In the genomic region with DNA sequence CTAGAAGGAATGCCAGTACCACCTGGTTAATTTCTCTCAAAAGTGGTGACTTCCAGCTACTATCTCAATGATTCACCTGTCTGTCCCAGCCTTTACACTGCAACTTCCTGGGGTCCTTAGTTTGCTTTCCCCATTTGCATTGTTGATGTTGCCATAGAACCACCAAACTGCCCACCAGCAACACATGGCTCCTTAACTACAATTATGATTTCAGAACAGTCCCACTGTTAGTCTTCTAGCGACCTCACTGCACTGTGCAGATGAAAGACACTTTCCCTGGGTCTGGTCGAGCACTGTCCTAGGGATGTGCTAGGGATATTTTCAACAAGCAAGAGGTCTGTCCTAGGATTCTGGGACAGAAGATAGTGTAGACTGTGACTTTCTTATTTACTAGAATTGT, we compare ENCODE assay signal across 8 mouse cellular contexts. TPM values are rescaled to one million over a fixed set of nuclear protein-coding genes. Genes with fewer than 3 reads are reported as not detected.
DNase-seq lines count a peak whose midpoint lies in the region; ATAC-seq and TF ChIP-seq lines count a peak whose summit lies in the region.

Gene Wdr1, minus strand, starts transcription at position 101 of the 400 bp plus-strand sequence.

- H3K4me2 ChIP-seq in limb, embryonic 13.5 days (replicated peaks) = peak within 1 kb of the TSS; percentile 92

- no peaks in the 10 kb centered on the region for H3K36me3 ChIP-seq in testis, adult 2 months (ENCODE audit: control insufficient read depth, insufficient read depth, low read length)
- peaks cover 24% of the 10 kb centered on the region for H3K36me3 ChIP-seq in erythroblast, embryonic 14.5 days (ENCODE audit: control insufficient read depth)
- peaks cover 18% of the 10 kb centered on the region for H3K36me3 ChIP-seq in limb, embryonic 13.5 days
- peaks cover 20% of the 10 kb centered on the region for H3K36me3 ChIP-seq in small intestine, adult 2 months (ENCODE audit: control insufficient read depth, insufficient read depth, low read length)

- TF ChIP-seq CTCF in testis, adult 2 months (IDR thresholded peaks at IDR 0.05; ENCODE audit: control insufficient read depth, insufficient read depth, insufficient replicate concordance, low read depth, low read length) = no peak
- TF ChIP-seq CTCF in small intestine, adult 2 months (IDR thresholded peaks at IDR 0.05; ENCODE audit: extremely low read depth, insufficient read length, insufficient replicate concordance, low read depth, low read length) = no peak

- H3K27me3 ChIP-seq in testis, adult 2 months (ENCODE audit: control insufficient read depth, insufficient read depth, low read length) = no peaks in the 10 kb centered on the region
- H3K27me3 ChIP-seq in erythroblast, embryonic 14.5 days (ENCODE audit: control insufficient read depth) = no peaks in the 10 kb centered on the region
- H3K27me3 ChIP-seq in limb, embryonic 13.5 days = no peaks in the 10 kb centered on the region
- no peaks in the 10 kb centered on the region for H3K27me3 ChIP-seq in small intestine, adult 2 months (ENCODE audit: control insufficient read depth, insufficient read depth, low read length)

- peak within 1 kb of the TSS; percentile 95 for H3K9ac ChIP-seq in limb, embryonic 13.5 days

- peak within 1 kb of the TSS; percentile 85 for H3K27ac ChIP-seq in testis, adult 2 months (ENCODE audit: control insufficient read depth, insufficient read depth, low read depth, low read length)
- H3K27ac ChIP-seq in limb, embryonic 13.5 days = peak within 1 kb of the TSS; percentile 99
- peak within 1 kb of the TSS; percentile 99 for H3K27ac ChIP-seq in small intestine, adult 2 months (ENCODE audit: insufficient read depth, low read depth, low read length)

- intact Hi-C loops in heart, postnatal 25 days (cut with DNase I) = loop anchor here (5.0 kb wide), 1 partner anchor 81 kb away; no protein-coding TSS in a partner anchor

- H3K4me3 ChIP-seq in testis, adult 2 months (ENCODE audit: control insufficient read depth, low read depth, low read length) = peak within 1 kb of the TSS; percentile 92
- H3K4me3 ChIP-seq in erythroblast, embryonic 14.5 days (replicated peaks) = peak within 1 kb of the TSS; percentile 76
- H3K4me3 ChIP-seq in limb, embryonic 13.5 days = peak within 1 kb of the TSS; percentile 89
- H3K4me3 ChIP-seq in small intestine, adult 2 months (ENCODE audit: low read depth, low read length) = peak within 1 kb of the TSS; percentile 65

- no peak for TF ChIP-seq POLR2A in testis, adult 2 months (IDR thresholded peaks at IDR 0.05; ENCODE audit: control insufficient read depth, low read depth, low read length)
- no peak for TF ChIP-seq POLR2A in small intestine, adult 2 months (IDR thresholded peaks at IDR 0.05; ENCODE audit: low read depth, low read length)

- DNase-seq in testis, postnatal 14 days (ENCODE audit: low spot score) = no peak
- DNase-seq in heart, postnatal 25 days (ENCODE audit: low spot score) = no peak
- no peak for DNase-seq in spleen, postnatal 36 days (ENCODE audit: low spot score in 2 of 2)
- no peak for DNase-seq in spleen, postnatal 10 days (ENCODE audit: low spot score in 2 of 2)

- no peak for ATAC-seq in limb, embryonic 13.5 days (ENCODE audit: low FRiP score, low read depth)

- H3K4me1 ChIP-seq in testis, adult 2 months (ENCODE audit: control insufficient read depth, insufficient read depth, low read length) = peaks cover 4% of the 10 kb centered on the region
- H3K4me1 ChIP-seq in erythroblast, embryonic 14.5 days (ENCODE audit: control insufficient read depth) = peaks cover 30% of the 10 kb centered on the region
- peaks cover 38% of the 10 kb centered on the region for H3K4me1 ChIP-seq in limb, embryonic 13.5 days
- H3K4me1 ChIP-seq in small intestine, adult 2 months (ENCODE audit: control insufficient read depth, insufficient read depth, insufficient read length, low read length) = peaks cover 15% of the 10 kb centered on the region; the same call in 1 of the 2 replicates

- 79% methylated on average over 2 of the region's 2 CpGs for WGBS in limb, embryonic 13.5 days
- 80% methylated on average over 2 of the region's 2 CpGs for WGBS in small intestine, adult 2 months

- H3K9me3 ChIP-seq in erythroblast, embryonic 14.5 days (ENCODE audit: control insufficient read depth, low read length) = no peaks in the 10 kb centered on the region
- no peaks in the 10 kb centered on the region for H3K9me3 ChIP-seq in limb, embryonic 13.5 days

RNA-seq across cellular contexts. Expression of gene Wdr1, which starts in this region (rescaled TPM):
- 95.4 and 113 TPM in 2 replicates for polyA plus RNA-seq in testis, adult 2 months (2012; rRNA removed)
- 3.2 and 4.1 TPM in 2 replicates for polyA plus RNA-seq in erythroblast, embryonic 14.5 days (2012)
- 100 to 1,000 TPM; 129 to 137 TPM for total RNA-seq in heart, postnatal 25 days (2021)
- 203 and 206 TPM in 2 replicates for polyA plus RNA-seq in limb, embryonic 13.5 days (2015; fragmentation: Nextera tagmentation; extraction: Ambion mirVana)
- polyA plus RNA-seq in small intestine, adult 2 months (2012; rRNA removed) = 99.3 and 223 TPM in 2 replicates

Comparison
In these comparisons a context has a peak if more than half of its experiments do, and no peak if none do; other contexts are left out.
1. RNA of gene Wdr1 (polyA plus RNA-seq): 99.3 to 223 TPM in small intestine, adult 2 months, 203 to 206 TPM in limb, embryonic 13.5 days and 95.4 to 113 TPM in testis, adult 2 months; 3.2 to 4.1 TPM in erythroblast, embryonic 14.5 days; every median in the first group is over 10 times any median in the second.
2. Peak in every context shown above with its lines, with median percentiles within 50 percentile points of each other: H3K27ac ChIP-seq and H3K4me3 ChIP-seq.